Mouse (Mus musculus) stomach, adult 2 months (tissue): Measurements from ENCODE around the gene Mcf2l. TPM values are rescaled to one million over a fixed set of nuclear protein-coding genes. Genes with fewer than 3 reads are reported as not detected.

Experiments
- polyA plus RNA-seq: library from polyadenylated mRNA; depleted of rRNA; stranded (reverse); fragments of >200 nt; gene quantifications from 2 replicates; pipeline ENCODE4 v1.2.3, GENCODE M21; 2012; rRNA removed

Gene Mcf2l
- 6.8 and 9.5 TPM in 2 replicates for polyA plus RNA-seq

DNA sequence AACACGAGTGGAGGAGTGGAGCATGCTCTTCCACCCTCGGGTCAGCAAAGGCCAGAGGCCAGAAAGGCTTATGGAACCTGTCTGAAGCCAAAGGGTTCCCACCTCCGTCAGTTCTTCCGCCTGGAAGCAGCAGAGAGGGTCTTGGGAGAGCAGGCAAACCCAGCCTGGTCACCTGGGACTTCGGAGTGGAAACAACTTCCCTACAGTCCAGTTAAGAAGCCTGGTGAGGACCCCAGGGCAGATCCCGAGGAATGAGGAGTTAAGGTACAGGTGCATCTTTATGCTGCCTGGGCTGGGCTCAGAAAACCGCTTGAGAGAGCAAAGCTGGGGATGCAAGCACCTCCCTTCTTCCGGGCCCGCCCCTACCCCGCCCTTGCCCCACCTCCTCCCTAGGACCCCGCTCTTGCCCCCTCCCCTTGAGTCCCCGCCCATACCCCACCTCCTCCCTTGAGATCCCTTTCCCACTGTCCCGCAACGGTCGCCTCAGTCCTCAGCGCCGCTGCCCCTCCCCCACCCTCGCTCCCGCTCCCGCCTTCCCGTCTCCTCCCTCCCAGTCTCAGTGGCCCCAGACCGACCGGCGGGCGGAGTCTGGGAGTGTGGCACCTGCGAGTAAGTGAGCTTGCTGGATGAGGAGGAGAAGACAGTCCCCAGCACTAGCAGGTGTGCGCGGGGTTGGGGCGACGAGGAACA, at the start of gene Mcf2l:
TSS of gene Mcf2l (plus strand) at position 450 of the 690 bp plus-strand sequence.

DNA sequence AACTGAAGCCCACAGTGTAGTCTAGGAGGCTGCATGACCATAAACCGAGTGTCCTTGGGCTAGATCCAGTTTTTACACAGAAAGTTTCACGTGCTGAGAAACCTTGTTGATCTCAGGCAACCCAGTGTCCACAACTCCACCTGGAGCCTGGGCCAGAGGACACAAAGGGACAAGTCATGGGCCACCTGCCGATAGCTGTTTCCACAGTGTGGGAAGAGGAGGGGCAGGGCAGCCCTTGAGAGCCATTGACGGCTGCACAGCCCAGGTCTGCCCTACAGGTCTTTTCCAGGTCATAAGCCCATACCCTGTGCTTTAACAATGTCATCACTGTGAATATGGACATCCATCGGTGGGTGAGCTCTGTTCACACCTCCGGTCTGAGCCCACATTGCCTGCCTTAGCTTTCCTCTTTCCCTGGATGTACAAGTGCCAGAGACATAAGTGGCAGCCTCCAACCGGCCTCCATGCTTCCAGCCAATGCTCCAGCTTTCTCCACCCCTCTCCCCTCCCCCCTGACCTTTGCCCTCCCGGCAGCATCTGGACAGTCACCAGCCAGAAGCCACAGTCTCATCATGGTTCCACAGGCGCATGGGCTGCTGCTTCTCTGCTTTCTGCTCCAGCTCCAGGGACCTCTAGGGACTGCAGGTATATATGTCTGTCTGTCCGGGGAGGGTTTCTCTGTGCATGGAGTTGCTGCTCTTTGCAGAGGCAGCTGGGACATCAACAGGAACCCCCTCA, 152.1 kb downstream of the Mcf2l start, which contains the start of gene F7:
TSS of gene F7 (plus strand) at position 548 of the 738 bp plus-strand sequence.

DNA sequence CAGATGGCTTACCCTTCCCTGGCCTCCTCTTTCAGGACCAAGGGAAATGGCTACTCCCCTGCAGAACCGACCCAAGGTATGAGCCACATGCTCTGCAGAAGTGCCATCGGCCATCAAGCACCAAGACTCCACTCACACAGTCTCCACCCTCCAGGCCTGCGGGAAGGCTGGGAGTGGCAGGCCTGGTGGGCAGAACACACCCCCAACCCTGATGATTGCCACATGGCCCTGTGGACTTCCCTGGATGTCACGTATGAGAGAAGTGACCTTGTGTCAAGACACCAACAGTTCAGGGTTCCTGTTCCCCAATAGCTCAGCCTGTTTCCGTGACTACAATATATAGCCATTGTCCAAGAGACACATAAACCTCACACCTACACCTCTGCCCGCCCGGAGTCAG, 163.4 kb downstream of the Mcf2l start, which contains the start of gene F10:
TSS of gene F10 (plus strand) at position 294 of the 400 bp plus-strand sequence.

DNA sequence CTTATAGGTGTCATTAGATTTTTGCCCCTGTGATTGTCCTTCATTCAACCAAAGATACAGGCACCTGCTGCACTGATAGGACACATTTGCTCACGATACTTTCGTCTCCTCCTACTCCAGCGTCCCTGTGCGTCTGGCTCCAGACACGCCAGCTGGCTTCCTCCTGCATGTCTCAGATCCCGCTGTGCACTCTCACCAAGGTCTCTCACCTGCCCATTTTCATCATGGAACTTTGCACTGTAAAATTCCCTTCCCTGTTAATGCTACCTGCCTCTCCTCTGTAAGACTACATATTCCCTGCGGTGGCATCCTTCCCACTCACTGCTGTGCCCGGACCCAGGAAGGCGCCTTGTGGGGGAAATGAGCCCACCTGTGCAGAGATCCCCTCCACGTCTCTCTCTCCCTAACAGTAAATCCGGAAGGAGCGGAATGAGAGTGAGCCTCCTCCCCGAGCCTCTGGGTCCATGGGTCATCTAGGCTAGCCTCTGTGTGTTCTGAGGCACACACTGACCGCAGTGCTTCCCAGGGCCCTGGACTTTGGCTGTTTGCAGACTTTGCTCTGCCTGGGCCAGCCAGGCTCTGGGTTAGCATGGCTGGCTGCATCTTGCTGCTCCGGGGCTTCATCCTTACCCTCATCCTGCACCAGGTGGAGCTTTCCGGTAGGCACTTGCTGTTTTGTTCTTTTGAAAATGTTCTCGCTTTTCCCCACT, 187.0 kb downstream of the Mcf2l start, which contains the start of gene Proz:
TSS of gene Proz (plus strand) at position 474 of the 710 bp plus-strand sequence.

Other genes with a start within 250 kb of the Mcf2l start
- 11.0 and 20.8 TPM in 2 replicates for gene Tubgcp3, start 201.6 kb upstream of the Mcf2l start, polyA plus RNA-seq
- gene Atp11a, start 116.8 kb upstream of the Mcf2l start, polyA plus RNA-seq: 15.4 and 18.1 TPM in 2 replicates
- gene F7, start 152.2 kb downstream of the Mcf2l start, polyA plus RNA-seq: 0.15 and 0.61 TPM in 2 replicates
- gene F10, start 163.5 kb downstream of the Mcf2l start, polyA plus RNA-seq: 0.09 and 0.61 TPM in 2 replicates
- 3.0 and 4.2 TPM in 2 replicates for gene Proz, start 187.1 kb downstream of the Mcf2l start, polyA plus RNA-seq
- gene Pcid2, start 231.7 kb downstream of the Mcf2l start, polyA plus RNA-seq: 9.2 and 9.7 TPM in 2 replicates
- gene Cul4a, start 231.8 kb downstream of the Mcf2l start, polyA plus RNA-seq: 23.8 and 27.4 TPM in 2 replicates